Mouse (Mus musculus) midbrain, embryonic 16.5 days (tissue): ENCODE results near the gene Mfsd2b. TPM values are rescaled to one million over a fixed set of nuclear protein-coding genes. Genes with fewer than 3 reads are reported as not detected.
"Not testable (repeated sequence)": the region's sequence is repeated elsewhere in the genome, so short reads cannot be mapped to it uniquely, and the experiment has no call there.

ENCODE experiments used
- ATAC-seq: fragments of 200-750 bp; cut with Nextera tagmentation; 2 replicates; pipeline ENCODE4 v1.8.0; 2017; ENCODE audit warnings: moderate TSS enrichment
- H3K27ac ChIP-seq: fragments of 300-500 bp; sonication (generic); 2 replicates; pipeline ENCODE4 v1.5.1; 2014; ENCODE audit warnings: mild to moderate bottlenecking, low read length, mixed read lengths
- H3K27me3 ChIP-seq: fragments of 300-500 bp; sonication (generic); 2 replicates; pipeline ENCODE4 v1.6.1; 2014; ENCODE audit warnings: low read depth, low read length, mixed read lengths; ENCODE audit not compliant: control insufficient read depth, insufficient read depth
- H3K36me3 ChIP-seq: fragments of 300-500 bp; sonication (generic); 2 replicates; pipeline ENCODE4 v1.6.1; 2014; ENCODE audit warnings: mild to moderate bottlenecking, low read length, moderate library complexity, mixed read lengths; ENCODE audit not compliant: control insufficient read depth, insufficient read depth
- H3K4me1 ChIP-seq: fragments of 300-500 bp; sonication (generic); 2 replicates; pipeline ENCODE4 v1.6.1; 2014; ENCODE audit warnings: mild to moderate bottlenecking, low read length, mixed read lengths; ENCODE audit not compliant: control insufficient read depth, insufficient read depth
- H3K4me2 ChIP-seq: fragments of 300-500 bp; sonication (generic); 2 replicates; pipeline ENCODE4 v1.6.1; 2014; ENCODE audit warnings: mild to moderate bottlenecking, low read length, mixed read lengths
- H3K4me3 ChIP-seq: fragments of 300-500 bp; sonication (generic); 2 replicates; pipeline ENCODE4 v1.5.1; 2014; ENCODE audit warnings: low read depth, mild to moderate bottlenecking, low read length, moderate library complexity, mixed read lengths
- H3K9ac ChIP-seq: fragments of 300-500 bp; sonication (generic); 2 replicates; pipeline ENCODE4 v1.6.1; 2014; ENCODE audit warnings: low read depth, low read length, mixed read lengths
- H3K9me3 ChIP-seq: fragments of 300-500 bp; sonication (generic); replicated peaks from 2 replicates; pipeline ENCODE4 v1.6.1; 2014; ENCODE audit warnings: mild to moderate bottlenecking, low read length, mixed read lengths; ENCODE audit not compliant: control insufficient read depth, poor library complexity, severe bottlenecking
- WGBS: fragments of 180-500 bp; shearing (Covaris S2); extraction: QIAGEN DNeasy Blood & Tissue Kit; methylation state at CpG from one replicate; pipeline ENCODE4 v1.1.7; 2014; 5-methylcytosine and 5-hydroxymethylcytosine counted together
- polyA plus RNA-seq: library from polyadenylated mRNA; unstranded; fragments of >200 nt; fragmentation: Nextera tagmentation; extraction: Ambion mirVana; gene quantifications from 2 replicates; pipeline ENCODE4 v1.2.1, GENCODE M21; 2015

Gene Mfsd2b
- polyA plus RNA-seq, 1 experiment from 2014 or later, result 3.0 TPM

DNA sequence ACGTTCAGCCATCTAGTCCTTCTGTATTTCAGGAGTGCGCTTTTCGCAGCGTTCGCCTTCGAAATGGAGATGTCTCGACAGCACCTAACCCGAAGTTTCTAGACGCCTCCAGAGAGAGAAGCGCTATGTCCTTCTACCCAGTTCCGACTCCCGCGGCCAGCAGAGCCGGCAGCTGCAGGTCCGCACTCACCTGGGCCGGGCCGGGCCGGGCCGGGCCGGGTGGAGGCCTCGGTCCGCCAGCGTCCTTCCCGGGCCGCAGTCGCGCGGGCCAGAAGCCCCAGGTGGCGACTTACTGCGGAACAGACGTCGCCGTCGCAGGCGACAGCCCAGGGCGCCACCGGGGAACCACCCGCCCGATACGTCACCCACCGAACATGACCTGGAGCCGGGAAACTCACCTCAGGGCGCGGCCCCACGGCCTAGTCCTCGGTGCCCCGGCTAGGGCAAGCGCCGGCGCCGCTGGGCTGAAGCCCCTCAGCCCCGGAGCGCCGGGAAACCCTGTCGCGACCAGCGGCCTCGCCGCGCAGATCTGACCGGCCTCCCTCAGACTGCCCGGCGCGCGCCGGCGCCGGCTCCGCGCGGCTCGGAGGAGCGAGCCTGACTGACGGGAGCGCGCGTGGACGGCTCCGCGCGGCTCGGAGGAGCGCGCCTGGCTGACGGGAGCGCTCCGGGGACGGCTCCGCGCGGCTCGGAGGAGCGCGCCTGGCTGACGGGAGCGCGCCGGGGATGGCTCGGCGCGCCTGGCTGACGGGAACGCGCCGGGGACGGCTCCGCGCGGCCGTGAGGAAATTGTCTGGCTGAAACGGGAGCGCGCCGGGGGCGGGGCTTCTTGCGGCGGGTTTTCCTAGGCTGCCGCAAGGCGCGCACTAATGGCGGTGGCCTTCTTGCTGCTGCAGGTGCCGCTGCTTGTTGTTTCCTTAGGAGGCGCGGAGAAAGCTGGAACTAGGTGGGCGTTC, 33.1 kb upstream of the Mfsd2b start, which contains the start of gene Ubxn2a:
Gene Ubxn2a, minus strand, starts transcription at position 755 of the 956 bp plus-strand sequence.
- WGBS, result under 1% methylated on average over 86 of the region's 125 CpGs
- peak within 1 kb of the TSS; percentile 84 for H3K4me3 ChIP-seq
- no peaks in the 10 kb centered on the region for H3K9me3 ChIP-seq
- H3K36me3 ChIP-seq, result no peaks in the 10 kb centered on the region
- peaks cover 6% of the 10 kb centered on the region for H3K4me1 ChIP-seq
- peak; percentile 94 for ATAC-seq
- peak within 1 kb of the TSS; percentile 86 for H3K9ac ChIP-seq
- H3K27ac ChIP-seq, result peak within 1 kb of the TSS; percentile 90
- peak within 1 kb of the TSS; percentile 72 for H3K4me2 ChIP-seq
- no peaks in the 10 kb centered on the region for H3K27me3 ChIP-seq

DNA sequence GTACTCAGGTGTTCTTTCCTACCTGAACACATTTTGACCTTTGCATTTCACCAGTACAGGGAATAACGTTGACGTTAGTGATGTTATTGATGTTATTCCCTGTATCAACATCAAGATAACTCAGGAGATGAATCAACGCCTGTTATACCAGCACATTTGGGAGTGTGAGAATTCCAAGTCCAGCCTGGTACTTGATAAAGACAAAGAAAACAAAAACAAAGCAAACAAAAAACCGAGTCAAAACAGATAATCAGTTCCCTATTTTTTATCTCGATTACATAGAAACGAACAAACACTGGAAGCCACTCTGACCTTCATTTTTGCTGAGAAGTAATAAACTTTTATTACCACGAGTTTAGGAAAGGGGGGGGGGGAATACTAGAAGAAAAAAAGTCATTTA, 32.3 kb upstream of the Mfsd2b start:
- no peaks in the 10 kb centered on the region for H3K9me3 ChIP-seq
- H3K27me3 ChIP-seq, result no peaks in the 10 kb centered on the region
- H3K9ac ChIP-seq, result no peak overlapping the region; the same call in 1 of the 2 replicates
- H3K4me3 ChIP-seq, result peak overlapping the region; percentile 84
- H3K4me1 ChIP-seq, result peaks cover 6% of the 10 kb centered on the region
- WGBS, result 61% methylated on average over 7 of the region's 7 CpGs
- no peaks in the 10 kb centered on the region for H3K36me3 ChIP-seq
- ATAC-seq, result no peak
- peak overlapping the region; percentile 72 for H3K4me2 ChIP-seq
- peak overlapping the region; percentile 90 for H3K27ac ChIP-seq

DNA sequence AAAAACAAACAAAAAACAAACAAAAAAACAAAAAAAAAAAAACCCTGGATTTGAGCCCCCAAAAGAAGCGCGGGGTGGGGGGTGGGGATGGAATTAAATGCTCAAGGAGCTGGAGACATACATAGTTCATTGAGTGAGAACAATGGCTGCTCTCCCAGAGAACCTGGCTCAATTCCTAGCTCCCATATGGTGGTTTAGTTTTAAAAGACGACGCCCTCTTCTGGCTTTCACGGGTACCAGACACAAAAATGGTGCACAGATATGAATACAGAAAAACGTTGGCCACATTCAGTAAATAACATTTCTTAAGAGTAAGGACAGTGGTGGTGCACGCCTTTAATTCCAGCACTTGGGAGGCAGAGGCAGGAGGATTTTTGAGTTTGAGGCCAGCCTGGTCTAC, 31.8 kb upstream of the Mfsd2b start:
- Histone ChIP-seq H3K9ac (no peak overlapping the region), H3K36me3 (no peaks in the 10 kb centered on the region), H3K4me1 (peaks cover 6% of the 10 kb centered on the region), H3K27ac (no peak overlapping the region), H3K4me3 (no peak overlapping the region), H3K9me3 (no peaks in the 10 kb centered on the region), H3K27me3 (no peaks in the 10 kb centered on the region), H3K4me2 (peak overlapping the region; percentile 72; the same call in 1 of the 2 replicates)
- ATAC-seq, result no peak
- 88% methylated on average over 7 of the region's 7 CpGs for WGBS

DNA sequence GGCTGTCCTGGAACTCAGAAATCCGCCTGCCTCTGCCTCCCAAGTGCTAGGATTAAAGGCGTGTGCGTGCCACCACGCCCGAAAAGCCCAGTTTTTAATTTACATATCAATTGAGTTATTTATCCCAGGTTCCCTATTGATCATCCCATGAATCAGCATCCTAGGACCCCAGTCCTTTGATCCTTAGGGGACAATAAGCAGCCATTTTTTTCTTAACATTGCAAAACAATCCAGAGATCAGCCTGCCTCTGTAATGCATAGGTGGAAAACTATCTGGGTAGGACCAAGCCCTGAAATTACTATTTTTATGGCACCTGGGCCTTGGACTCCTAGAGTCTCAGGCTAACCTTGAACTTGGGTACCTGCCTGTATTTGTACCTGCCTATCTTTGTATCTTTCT, 23.9 kb upstream of the Mfsd2b start:
- H3K4me1 ChIP-seq, result no peaks in the 10 kb centered on the region
- H3K9ac ChIP-seq, result no peak overlapping the region
- no peak overlapping the region for H3K4me3 ChIP-seq
- peaks cover 2% of the 10 kb centered on the region; the same call in 1 of the 2 replicates for H3K36me3 ChIP-seq
- no peak overlapping the region for H3K27ac ChIP-seq
- no peak overlapping the region for H3K4me2 ChIP-seq
- WGBS, result 87% methylated on average over 5 of the region's 5 CpGs
- no peaks in the 10 kb centered on the region for H3K27me3 ChIP-seq
- no peaks in the 10 kb centered on the region for H3K9me3 ChIP-seq
- ATAC-seq, result no peak

DNA sequence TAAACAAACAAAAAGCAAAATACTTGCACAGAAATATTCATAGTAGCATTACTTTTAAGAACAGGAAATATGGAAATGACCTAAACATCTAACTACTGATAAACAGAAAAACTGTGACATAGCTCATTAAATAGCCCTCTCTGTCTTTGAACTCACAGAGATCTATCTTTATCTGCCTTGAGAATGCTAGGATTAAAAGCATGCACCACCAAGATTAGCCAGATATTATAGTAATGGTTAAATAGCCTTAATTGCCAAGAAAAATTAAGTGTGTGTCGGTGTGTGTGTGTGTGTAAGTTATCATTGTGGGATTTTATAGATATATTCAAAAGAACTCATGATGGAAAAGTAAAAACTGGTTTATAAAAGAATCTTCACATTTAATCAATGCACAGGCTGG, 15.7 kb upstream of the Mfsd2b start:
- no peaks in the 10 kb centered on the region for H3K4me1 ChIP-seq
- no peak overlapping the region for H3K4me2 ChIP-seq
- no peak overlapping the region for H3K9ac ChIP-seq
- H3K4me3 ChIP-seq, result no peak overlapping the region
- no peaks in the 10 kb centered on the region for H3K9me3 ChIP-seq
- no peaks in the 10 kb centered on the region for H3K27me3 ChIP-seq
- ATAC-seq, result no peak
- H3K36me3 ChIP-seq, result peaks cover 6% of the 10 kb centered on the region
- 91% methylated on average over 1 of the region's 1 CpGs for WGBS
- H3K27ac ChIP-seq, result no peak overlapping the region

DNA sequence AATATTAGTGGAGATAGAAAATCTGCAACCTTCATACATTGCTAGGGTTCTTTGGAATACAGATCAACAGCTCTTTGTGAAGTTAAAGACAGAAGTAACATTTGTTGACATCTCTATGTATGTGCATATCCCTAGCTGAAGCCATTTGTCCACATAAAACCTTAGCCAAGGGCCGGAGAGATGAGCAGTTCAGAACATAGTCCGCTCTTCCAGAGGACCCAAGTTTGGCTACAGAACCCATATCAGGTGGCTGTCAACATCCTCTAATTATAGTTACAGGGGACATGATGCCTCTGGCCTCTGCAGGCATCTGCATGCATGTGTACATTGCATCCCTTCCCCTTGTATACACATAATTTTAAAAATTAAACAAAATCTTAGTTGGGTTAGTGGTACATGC, 15.1 kb upstream of the Mfsd2b start:
- Histone ChIP-seq H3K4me3 (no peak overlapping the region), H3K27ac (no peak overlapping the region), H3K4me1 (no peaks in the 10 kb centered on the region), H3K9me3 (no peaks in the 10 kb centered on the region), H3K4me2 (no peak overlapping the region), H3K27me3 (no peaks in the 10 kb centered on the region), H3K9ac (no peak overlapping the region), H3K36me3 (peaks cover 6% of the 10 kb centered on the region)
- no peak for ATAC-seq
- 98% methylated on average over 2 of the region's 2 CpGs for WGBS

DNA sequence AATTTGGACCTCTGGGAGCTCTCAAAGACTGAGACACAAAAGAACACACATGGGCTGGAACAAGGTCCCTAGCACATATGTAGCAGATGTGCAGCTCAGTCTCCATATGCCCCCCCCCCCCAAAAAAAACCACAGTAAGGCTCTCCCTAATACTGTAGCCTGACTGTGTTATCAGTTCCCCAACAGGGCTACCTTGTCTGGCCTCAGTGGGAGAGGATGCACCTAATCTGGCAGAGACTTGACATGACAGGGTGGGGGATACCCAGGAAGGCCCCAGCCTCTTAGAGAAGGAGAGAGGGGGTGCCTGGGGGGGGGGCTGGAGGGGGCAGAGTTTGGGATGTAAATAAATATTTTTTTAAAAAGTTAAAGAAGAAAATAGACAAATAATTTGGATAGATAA, 14.6 kb upstream of the Mfsd2b start:
- Histone ChIP-seq H3K9me3 (no peaks in the 10 kb centered on the region), H3K4me3 (no peak overlapping the region), H3K4me1 (no peaks in the 10 kb centered on the region), H3K9ac (no peak overlapping the region), H3K27me3 (no peaks in the 10 kb centered on the region), H3K4me2 (no peak overlapping the region), H3K36me3 (peaks cover 6% of the 10 kb centered on the region), H3K27ac (no peak overlapping the region)
- ATAC-seq, result no peak

DNA sequence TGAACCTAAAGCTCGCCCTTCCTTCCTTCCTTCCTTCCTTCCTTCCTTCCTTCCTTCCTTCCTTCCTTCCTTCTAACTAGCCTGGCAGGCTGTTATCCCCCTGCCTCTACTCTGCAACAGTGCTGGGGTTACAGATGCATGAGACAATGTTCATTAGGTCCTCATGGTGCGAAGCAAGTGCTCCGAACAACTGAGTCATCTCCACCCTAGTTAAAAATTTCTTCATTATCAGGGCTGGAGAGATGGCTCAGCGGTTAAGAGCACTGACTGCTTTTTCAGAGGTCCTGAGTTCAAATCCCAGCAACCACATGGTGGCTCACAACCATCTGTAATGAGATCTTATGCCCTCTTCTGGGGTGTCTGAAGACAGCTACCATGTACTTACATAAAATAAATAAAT, 12.4 kb upstream of the Mfsd2b start:
- not testable (repeated sequence) for H3K27ac ChIP-seq, H3K4me3 ChIP-seq, H3K9ac ChIP-seq, H3K4me2 ChIP-seq, ATAC-seq, H3K9me3 ChIP-seq, H3K27me3 ChIP-seq, H3K4me1 ChIP-seq
- WGBS, result 94% methylated on average over 4 of the region's 4 CpGs
- peaks cover 12% of the 10 kb centered on the region for H3K36me3 ChIP-seq

DNA sequence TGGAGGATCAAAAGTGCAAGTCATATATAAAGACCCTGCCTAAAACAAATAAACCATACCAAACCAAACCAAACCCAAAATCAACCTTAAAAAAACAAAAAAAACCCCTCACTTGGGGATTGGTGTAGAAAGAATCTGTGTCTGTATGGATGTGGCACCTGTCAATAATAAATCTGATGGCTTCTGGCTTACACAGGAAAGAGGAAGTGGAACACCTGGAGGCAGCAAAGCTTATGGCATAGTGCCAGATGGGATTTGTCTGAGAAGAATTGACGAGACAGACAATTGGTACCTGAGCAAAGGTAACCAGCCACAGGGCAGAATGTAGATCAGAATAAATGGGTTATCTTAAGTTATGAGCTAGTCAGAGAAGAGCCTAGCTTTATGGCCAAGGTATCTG, 10.9 kb upstream of the Mfsd2b start:
- 74% methylated on average over 1 of the region's 1 CpGs for WGBS
- ATAC-seq, result no peak

More for the DNA sequence above, 10.9 kb upstream of the Mfsd2b start:
- Histone ChIP-seq H3K9ac (no peak overlapping the region), H3K4me2 (no peak overlapping the region), H3K27ac (no peak overlapping the region), H3K4me1 (no peaks in the 10 kb centered on the region), H3K9me3 (no peaks in the 10 kb centered on the region), H3K4me3 (no peak overlapping the region), H3K27me3 (no peaks in the 10 kb centered on the region), H3K36me3 (peaks cover 12% of the 10 kb centered on the region)
